Mouse (Mus musculus) frontal cortex, adult 2 months (tissue): ENCODE measurements around the gene Zfp750. TPM values are rescaled to one million over a fixed set of nuclear protein-coding genes. Genes with fewer than 3 reads are reported as not detected.
A peak's percentile ranks its signal among the peaks of the same experiment; 100 is the strongest.

Experiments used
- DNase-seq, 2 experiments: peaks; one replicate each; pipeline ENCODE4 v3.0.0; 2022; ENCODE audit warnings: low spot score in 1 of 2; ENCODE audit errors: extremely low spot score in 1 of 2
- polyA plus RNA-seq: library from polyadenylated mRNA; depleted of rRNA; stranded (reverse); fragments of >200 nt; gene quantifications from 2 replicates; pipeline ENCODE4 v1.2.3, GENCODE M21; 2012

Gene Zfp750
- polyA plus RNA-seq, 1 experiment, result 0.08 TPM

- no peak for DNase-seq
Observed at GRCm38 (mm10) chr11:121543287-121543856, 24.2 kb upstream of the Zfp750 start.

GRCm38 (mm10) chr11:121542471-121542870 lies 23.3 kb upstream of the Zfp750 start:
- no peak for DNase-seq

- DNase-seq, result no peak
Observed at GRCm38 (mm10) chr11:121536528-121536927, 17.4 kb upstream of the Zfp750 start.

GRCm38 (mm10) chr11:121529747-121530146 lies 10.6 kb upstream of the Zfp750 start:
- no peak for DNase-seq

- DNase-seq, result no peak
Observed at GRCm38 (mm10) chr11:121524191-121524590, 5.1 kb upstream of the Zfp750 start.

GRCm38 (mm10) chr11:121522156-121522762 lies 3.1 kb upstream of the Zfp750 start:
- no peak for DNase-seq

- no peak for DNase-seq
Observed at GRCm38 (mm10) chr11:121520761-121521160, 1.6 kb upstream of the Zfp750 start.

- DNase-seq, result no peak
Observed at GRCm38 (mm10) chr11:121519703-121520102, 570 bp upstream of the Zfp750 start.

- no peak for DNase-seq
Observed at GRCm38 (mm10) chr11:121517687-121518465, 1.3 kb downstream of the Zfp750 start.

GRCm38 (mm10) chr11:121516906-121517305 lies 2.2 kb downstream of the Zfp750 start:
- no peak for DNase-seq

- DNase-seq, result no peak
Observed at GRCm38 (mm10) chr11:121515996-121516395, 3.1 kb downstream of the Zfp750 start.

GRCm38 (mm10) chr11:121512896-121513572 lies 6.1 kb downstream of the Zfp750 start:
- DNase-seq, result peak in 1 of 2 experiments; percentile 21

- no peak for DNase-seq
Observed at GRCm38 (mm10) chr11:121510512-121511246, 8.5 kb downstream of the Zfp750 start.

GRCm38 (mm10) chr11:121508478-121508877 lies 10.7 kb downstream of the Zfp750 start:
- DNase-seq, result no peak

GRCm38 (mm10) chr11:121502000-121502860 lies 16.9 kb downstream of the Zfp750 start:
- DNase-seq, result peak in 1 of 2 experiments; percentile 49

GRCm38 (mm10) chr11:121501525-121501924 lies 17.6 kb downstream of the Zfp750 start:
- no peak for DNase-seq

- DNase-seq, result no peak
Observed at GRCm38 (mm10) chr11:121500595-121500994, 18.5 kb downstream of the Zfp750 start.

- DNase-seq, result no peak
Observed at GRCm38 (mm10) chr11:121490651-121491050, 28.5 kb downstream of the Zfp750 start.

- DNase-seq, result no peak
Observed at GRCm38 (mm10) chr11:121485882-121486281, 33.3 kb downstream of the Zfp750 start.

GRCm38 (mm10) chr11:121481129-121481528 lies 38.0 kb downstream of the Zfp750 start:
- DNase-seq, result no peak
